Mouse (Mus musculus) mouse embryonic stem cell (cell line): ENCODE data around the gene Slc5a4b.

Source experiments
- in situ Hi-C, 2 experiments: fragments of 300-500 bp; cut with MboI; formaldehyde crosslinking; loops; 1 replicate in 1 of 2; 3 replicates in 1 of 2; pipeline ENCODE4 v1.14.3; 2019 to 2020; ENCODE audit warnings: low sequenced_read_pairs in 2 of 2, low pct_unique_long_range_greater_than_20kb in 1 of 2, mixed read lengths in 1 of 2; ENCODE audit not compliant: unreplicated experiment in 1 of 2

The Slc5a4b gene

GRCm38 (mm10) chr10:76047182-76047869 is 63.4 kb downstream of the Slc5a4b start:
- in situ Hi-C loops, result no loop called here

- in situ Hi-C loops, result no loop called here
Measured at GRCm38 (mm10) chr10:76046754-76047153, 64.0 kb downstream of the Slc5a4b start.

- in situ Hi-C loops, result no loop called here
Measured at GRCm38 (mm10) chr10:76045343-76045742, 65.4 kb downstream of the Slc5a4b start.

- in situ Hi-C loops, result no loop called here
Measured at GRCm38 (mm10) chr10:76036962-76037361, 73.8 kb downstream of the Slc5a4b start.

- in situ Hi-C loops, result no loop called here
Measured at GRCm38 (mm10) chr10:76035277-76035676, 75.5 kb downstream of the Slc5a4b start.

- in situ Hi-C loops, result no loop called here
Measured at GRCm38 (mm10) chr10:76034001-76034600, 76.7 kb downstream of the Slc5a4b start.

- in situ Hi-C loops, result no loop called here
Measured at GRCm38 (mm10) chr10:76033119-76033455, 77.7 kb downstream of the Slc5a4b start.

- in situ Hi-C loops, result no loop called here
Measured at GRCm38 (mm10) chr10:76032402-76033118, 78.2 kb downstream of the Slc5a4b start, which contains the start of gene Zfp280b. Zfp280b (plus strand) TSS chr10:76032650.

- in situ Hi-C loops, result no loop called here
Measured at GRCm38 (mm10) chr10:76031511-76032401, 79.0 kb downstream of the Slc5a4b start.

- in situ Hi-C loops, result no loop called here
Measured at GRCm38 (mm10) chr10:76030496-76030895, 80.3 kb downstream of the Slc5a4b start.

GRCm38 (mm10) chr10:76029276-76029675 is 81.5 kb downstream of the Slc5a4b start:
- in situ Hi-C loops, result no loop called here

- in situ Hi-C loops, result no loop called here
Measured at GRCm38 (mm10) chr10:76028396-76028795, 82.4 kb downstream of the Slc5a4b start.

GRCm38 (mm10) chr10:76028016-76028366 is 82.8 kb downstream of the Slc5a4b start:
- in situ Hi-C loops, result no loop called here

- in situ Hi-C loops, result no loop called here
Measured at GRCm38 (mm10) chr10:76027127-76028015, 83.4 kb downstream of the Slc5a4b start.

GRCm38 (mm10) chr10:76025470-76026190 is 85.1 kb downstream of the Slc5a4b start:
- in situ Hi-C loops, result no loop called here

GRCm38 (mm10) chr10:76023921-76024320 is 86.8 kb downstream of the Slc5a4b start:
- in situ Hi-C loops, result no loop called here

- in situ Hi-C loops, result no loop called here
Measured at GRCm38 (mm10) chr10:76021728-76022127, 89.0 kb downstream of the Slc5a4b start.
